Mouse (Mus musculus) monocyte, adult 5-6 weeks (primary cell): Measurements from ENCODE around the gene Mal. TPM values are rescaled to one million over a fixed set of nuclear protein-coding genes. Genes with fewer than 3 reads are reported as not detected.

ENCODE experiments used
- total RNA-seq: library from RNA; stranded (forward); fragments of 200-1000, 200-491, 200-594 nt; gene quantifications from 3 replicates; pipeline ENCODE4 v1.2.3, GENCODE M21; 2017

Gene Mal
- total RNA-seq, 1 experiment from 2014 or later, result not detected

Other genes starting within 250 kb of the Mal start
- not detected in 3 replicates for gene Gpat2, start 231.5 kb downstream of the Mal start, total RNA-seq
- gene Fahd2a, start 212.1 kb downstream of the Mal start, total RNA-seq, result 6.5 to 14.6 TPM (median 7.1 TPM) in 3 replicates
- gene Kcnip3, start 134.6 kb downstream of the Mal start, total RNA-seq, result 3.9 to 25.7 TPM (median 6.4 TPM) in 3 replicates
- not detected in 3 replicates for gene Prom2, start 115.2 kb downstream of the Mal start, total RNA-seq
- gene Zfp661, start 69.6 kb downstream of the Mal start, total RNA-seq, result 1.3 to 2.9 TPM (median 2.2 TPM) in 3 replicates
- 29.1 to 59.9 TPM (median 46.1 TPM) in 3 replicates for gene Mrps5, start 69.5 kb downstream of the Mal start, total RNA-seq
- not detected in 3 replicates for gene Mall, start 73.2 kb upstream of the Mal start, total RNA-seq
- not detected in 3 replicates for gene Nphp1, start 132.2 kb upstream of the Mal start, total RNA-seq
- gene Mtln, start 135.8 kb upstream of the Mal start, total RNA-seq, result 6.4 to 10.0 TPM (median 7.1 TPM) in 3 replicates
- 0.32 to 2.3 TPM (median 0.68 TPM) in 3 replicates for gene Bub1, start 175.2 kb upstream of the Mal start, total RNA-seq
- not detected in 3 replicates for gene Acoxl, start 182.2 kb upstream of the Mal start, total RNA-seq